Mouse (Mus musculus) stomach, postnatal 0 days (tissue): ENCODE data around the gene Trmu. TPM values are rescaled to one million over a fixed set of nuclear protein-coding genes. Genes with fewer than 3 reads are reported as not detected.

Source experiments
- ATAC-seq: fragments of 200-750 bp; cut with Nextera tagmentation; 2 replicates; pipeline ENCODE4 v1.8.0; 2017; ENCODE audit not compliant: low FRiP score, low TSS enrichment
- DNase-seq: peaks from one replicate; pipeline ENCODE4 v3.0.0-alpha.2; 2016; ENCODE audit warnings: low spot score
- H3K27ac ChIP-seq: fragments of 300-500 bp; sonication (generic); replicated peaks from 2 replicates; pipeline ENCODE4 v1.5.1; 2014; ENCODE audit warnings: mild to moderate bottlenecking, control low read depth
- H3K27me3 ChIP-seq: fragments of 300-500 bp; sonication (generic); 2 replicates; pipeline ENCODE4 v1.6.1; 2014; ENCODE audit warnings: low read length; ENCODE audit not compliant: control insufficient read depth, insufficient read depth
- H3K36me3 ChIP-seq: fragments of 300-500 bp; sonication (generic); 2 replicates; pipeline ENCODE4 v1.6.1; 2014; ENCODE audit warnings: low read length, mixed read lengths; ENCODE audit not compliant: control insufficient read depth, insufficient read depth
- H3K4me1 ChIP-seq: fragments of 300-500 bp; sonication (generic); replicated peaks from 2 replicates; pipeline ENCODE4 v1.6.1; 2014; ENCODE audit warnings: antibody characterized with exemption; ENCODE audit not compliant: control insufficient read depth, insufficient read depth
- H3K4me2 ChIP-seq: fragments of 300-500 bp; sonication (generic); replicated peaks from 2 replicates; pipeline ENCODE4 v1.6.1; 2014; ENCODE audit warnings: low read depth, mild to moderate bottlenecking, control low read depth, moderate library complexity
- H3K4me3 ChIP-seq: fragments of 300-500 bp; sonication (generic); 2 replicates; pipeline ENCODE4 v1.5.1; 2014; ENCODE audit warnings: low read depth, low read length, control low read depth
- H3K9ac ChIP-seq: fragments of 300-500 bp; sonication (generic); 2 replicates; pipeline ENCODE4 v1.6.1; 2014; ENCODE audit warnings: mild to moderate bottlenecking, low read length, control low read depth, mixed read lengths
- H3K9me3 ChIP-seq: fragments of 300-500 bp; sonication (generic); 2 replicates; pipeline ENCODE4 v1.6.1; 2016; ENCODE audit warnings: low read length; ENCODE audit not compliant: control insufficient read depth
- CTCF ChIP-seq: IDR thresholded peaks from 2 replicates; pipeline ENCODE4 v1.5.1; 2016; ENCODE audit warnings: antibody characterized with exemption, low read depth, mild to moderate bottlenecking, moderate library complexity
- EP300 ChIP-seq: optimal IDR thresholded peaks from 2 replicates; pipeline ENCODE3; 2016; ENCODE audit warnings: antibody characterized with exemption
- WGBS: fragments of 180-500 bp; shearing (Covaris S2); extraction: QIAGEN DNeasy Blood & Tissue Kit; methylation state at CpG from one replicate; pipeline ENCODE4 v1.1.7; 2014; 5-methylcytosine and 5-hydroxymethylcytosine counted together
- polyA plus RNA-seq: library from polyadenylated mRNA; unstranded; fragments of >200 nt; fragmentation: Nextera tagmentation; extraction: Ambion mirVana; gene quantifications from 2 replicates; pipeline ENCODE4 v1.2.1, GENCODE M21; 2015

The Trmu gene
- polyA plus RNA-seq, 1 experiment from 2014 or later, result 21.5 TPM

DNA sequence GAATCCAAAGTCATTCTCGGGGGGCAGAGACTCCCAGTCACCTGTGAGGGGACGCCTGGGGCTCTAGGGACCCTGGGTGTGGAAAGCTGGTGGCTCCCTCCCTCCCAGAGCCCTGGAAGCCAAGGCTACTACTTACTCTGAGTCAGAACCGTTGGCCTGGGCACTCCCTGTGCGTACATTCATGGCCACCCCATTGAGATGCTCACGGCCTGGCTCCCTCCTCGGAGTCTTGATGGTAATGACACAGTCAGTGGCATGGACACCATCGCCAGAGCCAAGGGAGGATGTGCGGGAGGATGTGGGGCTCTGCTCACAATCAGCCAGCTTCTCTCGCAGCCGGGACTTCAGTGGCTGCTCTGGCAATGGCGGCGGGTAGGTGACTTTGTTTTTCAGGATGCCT is 21.7 kb downstream of the Trmu start:
- Histone ChIP-seq H3K9me3 (no peaks in the 10 kb centered on the region), H3K4me2 (no peak overlapping the region), H3K27me3 (no peaks in the 10 kb centered on the region), H3K9ac (no peak overlapping the region), H3K4me3 (no peak overlapping the region), H3K27ac (no peak overlapping the region), H3K36me3 (peaks cover 10% of the 10 kb centered on the region), H3K4me1 (no peaks in the 10 kb centered on the region)
- TF ChIP-seq CTCF, result no peak
- TF ChIP-seq EP300, result no peak
- ATAC-seq (no peak), DNase-seq (no peak)
- WGBS, result 85% methylated on average over 12 of the region's 12 CpGs

DNA sequence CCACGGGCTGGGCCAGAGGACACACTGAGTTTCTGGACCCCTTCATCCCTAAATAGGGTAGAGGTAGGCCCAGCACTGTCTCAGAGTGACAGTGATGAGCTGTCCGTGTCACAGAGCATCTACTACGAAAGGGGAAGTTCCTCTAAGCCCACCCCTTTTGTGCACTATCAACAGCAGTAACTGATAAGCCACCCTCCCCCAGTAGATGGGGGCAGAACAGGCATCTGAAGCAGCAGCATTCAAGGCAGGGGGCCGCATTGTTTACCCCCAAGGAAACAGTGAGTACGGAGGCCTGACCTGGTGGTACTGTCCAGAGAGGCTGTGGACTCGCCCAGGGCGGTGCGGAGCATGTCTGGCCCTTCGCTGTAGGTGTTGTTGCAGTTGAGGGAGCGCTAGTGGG is 23.4 kb downstream of the Trmu start:
- H3K4me1 ChIP-seq, result no peaks in the 10 kb centered on the region
- no peak overlapping the region for H3K4me2 ChIP-seq
- DNase-seq (no peak), ATAC-seq (no peak)
- H3K4me3 ChIP-seq, result no peak overlapping the region
- H3K9me3 ChIP-seq, result no peaks in the 10 kb centered on the region
- no peak overlapping the region for H3K27ac ChIP-seq
- TF ChIP-seq CTCF, result no peak
- no peaks in the 10 kb centered on the region for H3K27me3 ChIP-seq
- peaks cover 6% of the 10 kb centered on the region for H3K36me3 ChIP-seq
- no peak overlapping the region for H3K9ac ChIP-seq
- WGBS, result 72% methylated on average over 10 of the region's 10 CpGs

DNA sequence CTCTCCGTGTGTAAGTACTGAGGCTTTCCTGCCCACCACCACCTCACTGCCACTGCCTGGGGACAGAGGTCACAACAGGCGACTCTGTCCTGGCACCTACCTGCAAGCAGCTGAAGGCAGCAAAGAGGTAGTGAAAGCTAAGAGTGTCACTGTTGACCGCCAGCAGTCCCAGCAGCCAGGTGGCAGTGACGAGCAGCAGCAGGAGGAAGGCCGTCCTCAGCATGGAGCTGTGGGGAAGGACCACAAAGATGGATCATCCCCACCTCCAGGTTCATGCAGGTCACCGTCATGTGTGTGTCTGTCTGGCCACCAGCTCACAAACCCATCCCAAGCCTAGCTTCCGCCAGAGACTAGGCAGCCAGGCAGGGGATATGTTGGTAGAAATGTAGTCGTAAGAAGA is 24.7 kb downstream of the Trmu start:
- WGBS, result 68% methylated on average over 8 of the region's 8 CpGs
- no peak for ATAC-seq

DNA sequence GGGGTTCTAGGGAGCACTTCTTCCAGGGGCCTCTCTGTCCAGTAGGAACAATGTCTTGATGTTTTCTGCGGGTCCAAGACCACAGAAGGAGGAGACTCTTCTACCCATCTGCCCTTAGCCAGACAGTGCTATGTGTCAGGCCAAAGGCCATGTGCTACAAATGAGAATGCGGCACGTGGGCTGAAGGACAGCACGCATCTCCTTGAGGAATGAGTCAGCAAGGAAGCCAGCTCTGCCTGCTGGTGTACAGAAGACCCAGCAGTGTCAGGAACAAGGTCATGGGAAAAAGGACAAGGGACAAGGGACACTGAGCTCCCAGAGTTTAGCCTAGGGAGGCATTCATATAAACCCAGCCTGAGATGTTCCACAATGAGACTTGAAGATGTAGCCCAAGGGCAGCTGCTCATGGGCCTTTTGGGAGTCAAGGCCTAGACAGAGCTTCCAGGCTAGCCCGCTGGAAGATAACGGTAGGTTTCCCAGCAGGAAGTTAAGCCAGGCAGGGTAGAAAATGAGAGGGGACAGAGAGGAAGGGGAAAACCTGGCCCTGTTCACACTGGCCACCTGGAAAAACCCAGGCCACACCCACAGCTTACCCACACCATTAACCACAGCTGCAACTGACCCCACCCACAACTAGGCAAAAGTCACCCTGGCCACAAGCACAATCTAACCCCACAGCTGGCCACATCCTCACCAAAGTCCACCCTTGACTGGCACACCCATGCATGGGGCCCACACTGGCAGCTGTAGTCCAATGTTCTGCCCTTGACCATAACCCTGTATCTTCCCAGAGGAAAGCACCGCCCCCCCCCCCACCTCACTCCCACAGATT is 29.8 kb downstream of the Trmu start:
- no peak overlapping the region for H3K4me2 ChIP-seq
- H3K9ac ChIP-seq, result no peak overlapping the region
- peak; percentile 35 for DNase-seq
- H3K4me1 ChIP-seq, result no peaks in the 10 kb centered on the region; the same call in 1 of the 2 replicates
- no peaks in the 10 kb centered on the region for H3K9me3 ChIP-seq
- H3K36me3 ChIP-seq, result no peaks in the 10 kb centered on the region
- 0 out of 2 replicates have a peak, but pooled peaks have one; percentile 24 for ATAC-seq
- 75% methylated on average over 7 of the region's 7 CpGs for whole genome bisulfite sequencing
- peak overlapping the region; percentile 78; the same call in 1 of the 2 replicates for H3K27ac ChIP-seq
- H3K27me3 ChIP-seq, result no peaks in the 10 kb centered on the region
- TF ChIP-seq CTCF (no peak), EP300 (no peak)
- H3K4me3 ChIP-seq, result no peak overlapping the region

More for the DNA sequence above, 24.7 kb downstream of the Trmu start:
- H3K4me3 ChIP-seq, result no peak overlapping the region
- H3K27ac ChIP-seq, result no peak overlapping the region
- no peaks in the 10 kb centered on the region; the same call in 1 of the 2 replicates for H3K4me1 ChIP-seq
- no peak for DNase-seq
- H3K27me3 ChIP-seq, result no peaks in the 10 kb centered on the region
- H3K9ac ChIP-seq, result no peak overlapping the region
- H3K9me3 ChIP-seq, result no peaks in the 10 kb centered on the region
- no peak overlapping the region for H3K4me2 ChIP-seq
- TF ChIP-seq EP300 (no peak), CTCF (peak; percentile 74)
- H3K36me3 ChIP-seq, result peaks cover 2% of the 10 kb centered on the region; the same call in 1 of the 2 replicates

GRCm38 (mm10) chr15:85909492-85909829 is 30.3 kb downstream of the Trmu start:
- Histone ChIP-seq H3K9me3 (no peaks in the 10 kb centered on the region), H3K4me3 (no peak overlapping the region), H3K27ac (peak overlapping the region; percentile 78), H3K27me3 (no peaks in the 10 kb centered on the region), H3K4me1 (no peaks in the 10 kb centered on the region; the same call in 1 of the 2 replicates), H3K4me2 (0 out of 2 replicates have a peak overlapping the region, but pooled peaks have one; percentile 8), H3K36me3 (no peaks in the 10 kb centered on the region), H3K9ac (no peak overlapping the region)
- 59% methylated on average over 3 of the region's 3 CpGs for WGBS
- no peak for DNase-seq
- TF ChIP-seq CTCF (no peak), EP300 (no peak)
- ATAC-seq, result 0 out of 2 replicates have a peak, but pooled peaks have one; percentile 12

DNA sequence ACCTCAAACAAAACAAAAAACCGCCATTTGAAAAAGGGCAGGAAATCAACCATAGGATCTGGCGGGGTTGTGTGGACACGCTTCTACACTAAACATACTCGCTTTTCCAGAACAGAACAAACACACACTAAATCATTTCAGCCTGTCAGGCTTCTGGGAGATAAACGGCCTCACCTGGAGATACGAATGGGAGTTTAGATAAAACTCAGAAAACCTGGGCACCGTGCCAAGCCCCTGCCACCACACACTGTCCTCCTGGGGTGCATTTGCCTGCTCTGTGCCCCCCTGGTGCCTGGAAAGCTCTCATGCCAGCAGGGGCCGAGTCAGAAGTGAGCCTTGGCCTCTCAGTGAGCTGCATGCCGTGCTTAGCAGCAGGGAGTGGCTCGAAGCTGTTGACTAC is 30.8 kb downstream of the Trmu start:
- WGBS, result 20% methylated on average over 10 of the region's 10 CpGs
- Histone ChIP-seq H3K36me3 (no peaks in the 10 kb centered on the region), H3K9ac (no peak overlapping the region), H3K4me2 (no peak overlapping the region), H3K4me3 (no peak overlapping the region), H3K27ac (peak overlapping the region; percentile 78), H3K9me3 (no peaks in the 10 kb centered on the region), H3K27me3 (no peaks in the 10 kb centered on the region), H3K4me1 (no peaks in the 10 kb centered on the region; the same call in 1 of the 2 replicates)
- ATAC-seq, result peak; percentile 73
- no peak for TF ChIP-seq EP300
- TF ChIP-seq CTCF, result peak; percentile 8; the same call in 1 of the 2 replicates
- peak; percentile 62 for DNase-seq
